Mouse (Mus musculus) G1E-ER4 (cell line): Measurements from ENCODE around the gene Uso1. TPM values are rescaled to one million over a fixed set of nuclear protein-coding genes. Genes with fewer than 3 reads are reported as not detected.

Experiments used
- GATA1 ChIP-seq: IDR thresholded peaks from one replicate; pipeline ENCODE4 v1.8.0; 2012; ENCODE audit warnings: low read length, inconsistent platforms
- polyA plus RNA-seq: library from polyadenylated mRNA; stranded (reverse); fragments of >175 nt; gene quantifications from 2 replicates; pipeline ENCODE4 v1.2.3, GENCODE M21; 2012

Uso1 gene
- polyA plus RNA-seq, 1 experiment, result 7.5 TPM

GRCm38 (mm10) chr5:92114939-92115338, 22.8 kb upstream of the Uso1 start:
- TF ChIP-seq GATA1, result no peak

DNA sequence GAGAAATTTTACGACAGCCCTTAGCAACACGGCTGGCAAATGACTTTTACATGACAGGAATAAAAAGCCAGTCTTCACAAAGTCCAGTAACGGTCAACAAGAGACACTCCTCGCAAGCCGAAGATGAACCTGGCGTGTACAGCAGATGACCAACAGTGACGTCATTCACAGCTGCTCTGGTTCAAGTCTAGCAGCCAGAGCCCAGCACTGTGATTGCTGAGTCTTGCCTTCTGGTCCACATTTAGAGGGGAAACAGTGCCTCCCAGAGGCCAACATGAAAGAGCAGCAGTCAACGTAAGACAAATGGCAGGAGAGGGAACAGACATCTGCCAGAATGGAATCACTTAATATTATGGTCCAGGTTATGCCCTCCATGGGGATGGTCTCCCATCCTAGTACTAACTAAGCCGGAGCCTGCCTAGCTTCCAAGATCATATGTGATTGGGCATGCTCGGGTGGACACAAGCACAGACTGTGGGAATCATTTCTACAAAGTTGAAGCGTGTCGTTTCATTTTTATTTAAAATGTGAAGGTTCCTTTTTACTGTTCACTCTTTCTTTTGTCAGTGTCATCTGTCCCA, 19.8 kb upstream of the Uso1 start:
- TF ChIP-seq GATA1, result no peak

DNA sequence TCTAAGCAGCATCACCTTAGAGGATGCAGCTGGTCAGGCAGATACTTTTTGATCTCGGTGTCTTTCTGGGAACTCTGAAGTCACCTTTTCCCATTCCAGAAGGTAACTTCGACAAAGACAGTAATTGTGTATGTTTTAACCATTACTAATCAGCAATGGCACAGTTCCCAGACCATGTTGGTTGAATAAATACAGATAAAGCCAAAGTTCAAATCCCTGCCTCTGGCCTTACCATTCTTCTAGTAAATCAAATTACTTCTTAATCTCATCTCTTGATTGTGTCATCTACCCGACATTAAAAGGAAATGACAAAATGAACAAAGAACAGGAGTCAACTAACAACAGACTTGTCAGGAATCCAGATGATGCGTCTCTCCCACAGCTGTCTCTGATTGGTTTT, 16.1 kb upstream of the Uso1 start:
- TF ChIP-seq GATA1, result no peak

- no peak for TF ChIP-seq GATA1
Observed at GRCm38 (mm10) chr5:92125446-92125845, 12.3 kb upstream of the Uso1 start.

- no peak for TF ChIP-seq GATA1
Observed at GRCm38 (mm10) chr5:92127141-92127625, 10.6 kb upstream of the Uso1 start.

DNA sequence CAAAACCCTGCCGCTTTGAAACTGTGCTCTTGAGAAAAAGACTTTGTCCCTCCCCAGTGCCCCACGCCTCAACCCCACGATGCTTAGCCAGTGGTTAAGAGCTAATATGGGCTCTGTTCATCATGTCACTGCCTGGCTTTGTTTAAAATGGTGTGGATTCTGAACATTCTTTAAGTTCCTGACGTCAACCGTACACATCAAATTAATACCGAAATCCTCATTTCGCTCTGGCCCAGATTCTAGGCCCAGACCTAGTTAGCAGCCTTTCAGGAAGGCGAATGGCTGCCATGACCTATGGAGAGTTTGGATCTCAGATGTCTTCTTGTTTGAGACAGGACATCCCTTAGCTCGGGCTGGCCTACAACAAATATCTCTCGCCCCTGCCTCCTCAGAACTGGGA, 10.0 kb upstream of the Uso1 start:
- TF ChIP-seq GATA1, result no peak

DNA sequence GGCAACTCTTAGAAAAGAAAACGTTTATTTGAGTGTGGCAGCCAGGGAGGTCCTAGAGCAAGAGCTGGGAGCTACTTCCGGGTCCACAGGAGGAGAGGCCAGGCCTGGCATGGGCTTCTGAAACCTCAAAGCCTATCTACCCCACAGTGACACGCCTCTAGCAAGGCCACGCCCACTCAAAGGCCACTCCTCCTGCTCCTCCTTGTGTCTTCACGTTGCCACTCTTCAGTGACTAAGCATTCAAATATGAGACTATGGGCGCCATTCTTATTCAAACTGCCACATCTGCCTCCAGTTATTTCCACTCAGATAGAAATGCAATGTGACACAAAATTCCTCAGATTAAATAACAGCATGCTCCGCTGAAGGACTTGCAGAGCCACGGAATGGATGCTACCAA, 9.2 kb upstream of the Uso1 start:
- no peak for TF ChIP-seq GATA1

GRCm38 (mm10) chr5:92129321-92129768, 8.4 kb upstream of the Uso1 start:
- no peak for TF ChIP-seq GATA1

DNA sequence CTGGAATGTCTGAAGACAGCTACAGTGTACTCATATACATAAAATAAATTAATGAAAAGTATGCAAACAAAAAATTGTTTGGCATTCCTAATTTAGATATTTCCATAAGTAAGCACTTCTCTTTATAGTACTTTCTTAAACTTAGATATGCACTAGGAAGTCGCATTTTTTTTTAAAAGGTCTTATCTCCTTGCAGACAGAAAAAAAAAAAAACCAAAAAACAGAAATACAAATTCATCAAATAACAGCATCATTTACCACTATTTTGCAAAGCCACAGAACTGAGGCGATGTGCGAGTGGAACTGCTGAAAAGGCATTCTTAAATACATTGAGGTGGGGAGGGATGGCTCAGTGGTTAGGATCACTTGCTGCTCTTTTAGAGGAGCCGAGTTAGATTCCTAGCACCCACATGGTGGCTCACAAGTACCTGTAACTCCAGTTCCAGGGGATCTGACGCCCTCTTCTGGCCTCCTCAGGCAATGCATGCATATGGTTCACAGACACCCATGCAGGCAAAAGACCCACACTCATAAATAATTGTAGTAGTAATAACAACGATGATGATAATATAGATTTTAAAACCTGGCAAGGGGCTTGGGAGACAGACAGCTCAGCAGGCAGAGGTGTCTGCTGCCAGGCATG, 7.6 kb upstream of the Uso1 start:
- TF ChIP-seq GATA1, result no peak

GRCm38 (mm10) chr5:92132127-92132526, 5.6 kb upstream of the Uso1 start:
- no peak for TF ChIP-seq GATA1

DNA sequence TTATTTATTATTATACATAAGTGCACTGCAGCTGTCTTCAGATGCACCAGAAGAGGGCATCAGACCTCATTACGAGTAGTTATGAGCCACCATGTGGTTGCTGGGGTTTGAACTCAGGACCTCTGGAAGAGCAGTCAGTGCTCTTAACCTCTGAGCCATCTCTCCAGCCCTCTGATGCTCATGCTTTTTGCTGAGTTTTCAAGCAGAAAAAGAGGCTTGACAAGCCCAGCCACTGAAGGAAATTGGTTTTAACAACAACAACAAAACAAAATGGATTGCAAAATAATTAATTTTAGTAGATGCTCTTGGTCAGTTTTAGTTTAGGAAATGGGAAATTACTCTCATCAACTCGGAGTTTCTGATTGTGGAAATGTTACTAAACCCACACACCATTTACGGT, 2.8 kb upstream of the Uso1 start:
- TF ChIP-seq GATA1, result no peak

- no peak for TF ChIP-seq GATA1
Observed at GRCm38 (mm10) chr5:92136536-92137238, 1.1 kb upstream of the Uso1 start.

DNA sequence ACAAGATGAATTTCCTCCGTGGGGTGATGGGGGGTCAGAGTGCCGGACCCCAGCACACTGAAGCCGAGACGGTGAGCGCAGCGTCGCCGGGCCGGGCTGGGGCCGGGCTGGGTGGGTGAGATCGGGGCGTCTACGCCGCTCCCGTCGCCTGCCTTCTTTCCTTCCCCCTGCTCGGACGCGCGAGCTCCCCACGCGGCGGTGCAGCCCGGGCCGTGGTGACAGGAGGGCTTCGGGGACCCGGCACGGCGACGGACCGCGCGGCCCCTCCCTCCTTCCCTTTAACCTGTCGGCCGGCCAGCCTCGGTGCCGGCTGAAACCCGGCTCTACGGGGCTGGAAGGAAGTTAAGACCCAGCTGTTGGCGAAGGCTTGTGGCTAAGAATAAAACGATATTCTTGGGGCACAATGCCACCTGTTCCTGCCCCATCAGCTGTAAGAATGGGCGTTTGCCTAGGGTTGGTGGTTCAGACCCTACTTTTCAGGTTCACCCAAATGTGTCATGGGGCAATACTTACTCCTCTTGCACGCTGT, 419 bp downstream of the Uso1 start:
- no peak for TF ChIP-seq GATA1

DNA sequence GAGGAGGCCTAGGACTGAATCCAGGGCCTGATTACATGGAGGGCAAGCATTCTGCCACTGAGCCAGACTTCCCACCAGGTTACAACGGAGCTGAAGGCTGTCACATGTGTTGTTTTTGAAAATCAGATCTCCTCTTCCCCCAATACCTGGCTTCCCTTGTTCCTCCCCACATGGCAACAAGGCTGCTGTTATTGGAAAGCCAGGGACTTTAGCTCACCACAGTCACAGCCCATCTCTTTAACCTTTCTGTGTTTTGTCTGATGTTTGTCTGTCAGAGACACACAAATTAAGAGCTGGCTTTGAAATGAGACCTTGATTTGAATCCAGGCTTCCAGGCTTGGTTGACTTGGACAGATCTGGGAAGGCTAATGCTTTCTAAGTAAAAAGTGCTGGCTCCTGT, 1.5 kb downstream of the Uso1 start:
- no peak for TF ChIP-seq GATA1

DNA sequence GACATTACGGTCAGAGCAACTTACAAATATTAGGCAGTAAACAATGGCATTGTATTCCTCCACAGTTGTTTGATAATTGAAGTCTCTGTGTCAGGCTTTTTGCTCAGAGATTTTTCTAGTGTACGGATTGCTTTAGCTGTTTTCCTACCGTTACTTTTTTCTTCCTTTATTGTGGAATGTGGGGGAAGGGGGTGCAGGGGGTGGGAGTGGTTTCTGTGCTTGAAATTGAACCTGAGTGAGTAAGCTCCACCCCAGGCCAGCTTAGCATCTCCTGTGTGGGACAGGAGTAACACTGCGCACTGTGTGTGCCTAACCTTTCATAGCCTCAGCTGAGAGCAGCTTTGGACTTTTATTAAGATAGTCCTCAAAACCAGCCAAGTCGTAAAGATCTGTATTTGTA, 4.0 kb downstream of the Uso1 start:
- no peak for TF ChIP-seq GATA1

- TF ChIP-seq GATA1, result no peak
Observed at GRCm38 (mm10) chr5:92142481-92142880, 4.7 kb downstream of the Uso1 start.
